Mouse (Mus musculus) liver, adult (tissue): ENCODE results near the gene Olfr354.

Experiments
- GATA4 ChIP-seq: IDR thresholded peaks from 2 replicates; pipeline ENCODE4 v1.6.1; 2014; ENCODE audit warnings: mild to moderate bottlenecking, low read length; ENCODE audit not compliant: insufficient replicate concordance

Gene Olfr354

DNA sequence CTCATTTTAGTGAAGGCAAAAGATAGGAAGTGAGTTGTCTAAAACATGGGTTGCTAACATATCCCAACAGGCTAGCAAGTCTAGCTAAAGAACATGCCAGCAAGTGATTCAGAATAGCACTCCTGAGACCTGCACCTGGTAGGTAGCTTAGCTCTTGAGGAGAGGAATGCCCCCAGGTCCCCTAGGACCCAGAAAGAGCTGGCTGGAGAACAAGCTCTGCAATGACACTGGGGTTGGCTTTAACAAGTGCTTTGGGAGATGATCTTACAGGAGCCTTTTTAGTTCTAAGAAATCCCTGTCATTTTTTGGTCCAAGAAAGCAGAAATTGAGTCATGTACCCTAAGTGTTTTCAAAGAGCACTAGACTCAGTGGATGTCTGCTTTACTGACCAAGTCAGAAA is at the start of gene Olfr354:
Olfr354 (plus strand) TSS at position 301 of the 400 bp plus-strand sequence.
- no peak for TF ChIP-seq GATA4

DNA sequence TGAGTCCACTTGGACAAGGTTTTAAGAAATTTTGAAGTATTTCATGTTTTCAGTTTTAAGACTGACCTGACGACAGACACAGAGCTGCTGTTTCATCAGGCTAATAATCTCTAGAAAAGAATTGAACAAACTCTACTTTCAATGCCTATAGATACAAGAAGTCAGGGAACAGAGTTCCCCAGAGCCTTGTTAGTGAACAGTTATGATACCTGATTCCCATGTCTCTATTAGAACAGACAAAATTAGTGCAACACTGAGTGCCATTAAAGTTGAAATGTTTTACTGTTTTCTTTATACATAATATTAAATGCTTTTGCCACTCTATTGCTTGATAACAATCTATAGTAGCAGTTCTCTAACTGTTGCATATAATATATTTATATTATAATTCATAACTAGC is 42.9 kb upstream of the Olfr354 start, which contains the start of gene Olfr351:
Olfr351 (minus strand) TSS at position 101 of the 400 bp plus-strand sequence.
- TF ChIP-seq GATA4 = no peak

DNA sequence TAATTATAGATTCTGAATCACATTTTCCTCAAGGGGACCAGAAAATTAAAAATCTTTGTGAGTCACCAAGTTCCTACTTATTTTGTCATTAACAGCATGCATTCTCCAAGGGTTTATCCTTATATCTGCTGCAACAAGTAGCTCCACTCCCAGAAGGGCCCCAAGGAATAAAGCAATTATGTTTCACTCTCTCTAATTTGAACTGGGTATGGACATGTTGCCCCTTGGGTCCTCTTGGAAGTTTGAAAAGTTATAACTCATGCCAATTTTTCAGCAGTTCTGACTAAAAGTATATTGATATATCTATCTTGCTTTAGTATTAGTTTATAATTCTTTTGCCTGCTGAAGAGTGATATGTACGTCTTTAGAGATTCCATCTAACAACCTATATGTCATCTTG is 37.3 kb upstream of the Olfr354 start, which contains the start of gene Olfr352:
Olfr352 (plus strand) TSS at position 301 of the 400 bp plus-strand sequence.
- TF ChIP-seq GATA4 = no peak

DNA sequence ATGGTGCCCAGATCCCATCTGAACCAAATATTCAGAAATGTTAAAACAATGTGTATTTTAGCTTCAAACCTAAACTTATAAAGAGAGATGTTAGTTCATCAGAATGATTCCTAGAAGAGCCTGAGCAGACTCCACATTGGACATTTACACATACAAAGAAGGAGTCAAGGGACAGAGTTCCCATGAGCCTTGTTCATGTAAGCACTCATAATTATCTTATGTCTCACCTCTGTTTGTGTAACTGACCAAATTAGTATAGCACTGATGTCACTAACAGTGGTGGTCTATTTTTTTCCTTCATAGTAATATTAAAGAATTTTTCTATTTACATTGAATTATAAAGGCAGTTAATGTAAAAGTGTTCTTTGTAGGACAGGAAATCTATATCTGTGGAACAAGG is 12.6 kb upstream of the Olfr354 start, which contains the start of gene Olfr353:
Olfr353 (minus strand) TSS at position 101 of the 400 bp plus-strand sequence.
- TF ChIP-seq GATA4 = no peak

DNA sequence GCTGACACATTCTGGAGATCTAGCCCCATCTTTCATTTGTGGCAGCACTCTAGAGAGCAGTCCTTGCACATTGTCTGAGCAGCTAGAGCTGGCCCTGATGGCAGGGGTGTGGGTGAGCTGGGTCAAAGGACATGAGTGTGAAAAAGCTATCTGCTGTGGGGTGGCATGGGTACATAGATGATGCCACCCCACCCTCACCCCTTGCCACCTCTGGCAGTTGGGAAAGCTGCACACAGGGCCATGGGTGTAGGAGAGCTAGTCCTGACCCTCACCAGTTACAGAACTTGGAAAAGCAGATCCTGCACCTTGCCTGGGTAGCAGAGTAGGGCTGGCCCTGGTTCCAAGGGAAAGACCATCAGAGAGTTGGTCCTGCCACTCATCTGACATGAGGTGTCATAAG is 8.4 kb upstream of the Olfr354 start:
- no peak for TF ChIP-seq GATA4

DNA sequence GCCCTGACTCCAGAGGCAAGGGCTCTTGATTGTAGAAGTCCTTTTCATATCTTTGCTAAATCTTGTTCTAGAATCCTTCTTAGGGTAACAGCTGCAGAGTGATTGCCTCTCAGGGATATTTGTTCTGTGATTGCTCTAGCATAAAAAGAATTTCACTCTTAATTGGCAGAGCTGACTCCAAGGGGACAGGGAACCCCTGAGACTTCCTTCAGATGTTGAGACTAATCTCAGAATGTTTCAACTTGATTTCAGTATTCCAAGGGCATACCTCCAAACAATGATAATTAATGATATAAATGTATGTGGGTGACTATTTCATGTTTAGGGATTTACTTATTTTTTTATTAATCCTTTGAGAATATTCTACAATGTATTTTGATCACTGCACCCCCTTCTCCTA is 23.3 kb downstream of the Olfr354 start, which contains the start of gene Olfr355:
Olfr355 (minus strand) TSS at position 101 of the 400 bp plus-strand sequence.
- TF ChIP-seq GATA4 = no peak

DNA sequence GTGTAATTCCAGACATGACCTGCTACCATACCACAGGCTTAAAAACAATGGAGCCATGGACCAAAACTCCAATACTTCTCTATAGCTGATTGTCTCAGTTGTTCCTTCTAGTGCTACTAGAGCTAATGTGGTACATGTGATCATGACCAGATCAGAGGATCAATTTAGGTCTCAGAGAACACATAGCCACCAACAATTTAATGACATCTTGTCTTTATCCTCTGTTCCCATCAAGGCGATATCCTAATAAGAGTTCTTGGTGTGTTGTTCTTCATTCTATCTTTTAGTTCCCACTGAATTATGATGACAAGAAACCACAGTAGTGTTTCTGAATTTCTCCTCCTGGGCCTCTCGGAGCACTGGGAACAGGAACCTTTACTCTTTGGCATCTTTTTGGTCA is 31.3 kb downstream of the Olfr354 start, which contains the start of gene Olfr356:
Olfr356 (plus strand) TSS at position 301 of the 400 bp plus-strand sequence.
- no peak for TF ChIP-seq GATA4
